Mouse (Mus musculus): ENCODE results near the gene Nfkbia.

DNA sequence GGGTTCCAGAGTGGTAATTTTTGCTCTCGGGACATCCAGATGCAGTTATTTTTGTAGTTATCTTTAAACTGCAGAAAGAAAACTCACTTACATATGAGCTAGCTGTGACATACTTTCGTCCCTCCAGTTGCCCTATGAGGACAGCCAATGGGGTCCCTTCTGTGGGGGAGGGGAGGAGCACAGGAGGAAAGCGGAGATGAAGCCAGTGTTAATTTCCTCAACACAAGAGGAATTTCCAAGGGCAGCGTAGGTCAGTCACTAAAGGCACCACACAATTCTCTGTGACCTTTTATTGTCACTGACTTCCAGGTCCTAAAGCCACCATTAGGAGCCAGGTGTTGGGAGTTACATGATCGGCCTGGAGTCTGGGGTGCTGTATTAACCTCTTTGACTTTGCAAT lies 22.0 kb downstream of the Nfkbia start:
- TF ChIP-seq POLR2A (IDR thresholded peaks at IDR 0.05; ENCODE audit: control insufficient read depth, extremely low read depth, insufficient read depth, low read length, poor library complexity) (no peak), CTCF (IDR thresholded peaks at IDR 0.05; ENCODE audit: borderline replicate concordance, control insufficient read depth, extremely low read depth, insufficient read depth, low read length, poor library complexity) (no peak)

Data from thymus, adult 2 months (tissue).